Mouse (Mus musculus) MEL (cell line): ENCODE results near the gene Ttc24. TPM values are rescaled to one million over a fixed set of nuclear protein-coding genes. Genes with fewer than 3 reads are reported as not detected.

Experiments used
- DNase-seq: peaks from one replicate; pipeline ENCODE4 v3.0.0; 2011; ENCODE audit warnings: low read depth, low spot score
- H3K27ac ChIP-seq: 2 replicates; pipeline ENCODE4 v1.5.1; 2012; ENCODE audit warnings: low read depth, mild to moderate bottlenecking, control low read depth, low read length, moderate library complexity; ENCODE audit not compliant: control insufficient read depth
- H3K27me3 ChIP-seq, 2 experiments: fragments of 150-350 bp in 1 of 2; sonication (generic) in 1 of 2; 2 replicates each; pipeline ENCODE4 v1.6.1; 2012; ENCODE audit warnings: low read length in 2 of 2, mild to moderate bottlenecking in 2 of 2, improper control_type of control experiment in 1 of 2, moderate library complexity in 1 of 2; ENCODE audit not compliant: insufficient read depth in 2 of 2, control insufficient read depth in 1 of 2
- H3K36me3 ChIP-seq, 2 experiments: 2 replicates each; pipeline ENCODE4 v1.6.1; 2012 to 2014; ENCODE audit warnings: low read length in 2 of 2, improper control_type of control experiment in 1 of 2, inconsistent platforms in 1 of 2, mild to moderate bottlenecking in 1 of 2; ENCODE audit not compliant: insufficient read depth in 2 of 2, control insufficient read depth in 1 of 2
- H3K4me1 ChIP-seq, 2 experiments: fragments of 150-350 bp in 1 of 2; sonication (generic) in 1 of 2; 2 replicates each; pipeline ENCODE4 v1.6.1; 2012; ENCODE audit warnings: low read length in 2 of 2, improper control_type of control experiment in 1 of 2, mild to moderate bottlenecking in 1 of 2; ENCODE audit not compliant: insufficient read depth in 2 of 2, control insufficient read depth in 1 of 2
- H3K4me3 ChIP-seq, 2 experiments: fragments of 150-350 bp in 1 of 2; sonication (generic) in 1 of 2; 2 replicates each; pipeline ENCODE4 v1.5.1; 2012; ENCODE audit warnings: low read depth in 2 of 2, low read length in 2 of 2, mild to moderate bottlenecking in 2 of 2, moderate library complexity in 2 of 2, control low read depth in 1 of 2, improper control_type of control experiment in 1 of 2; ENCODE audit not compliant: control insufficient read depth in 1 of 2, insufficient read depth in 1 of 2
- H3K79me2 ChIP-seq: 2 replicates; pipeline ENCODE4 v1.6.1; 2012; ENCODE audit warnings: mild to moderate bottlenecking, low read length, moderate library complexity; ENCODE audit not compliant: control insufficient read depth, poor library complexity, insufficient read depth
- H3K9ac ChIP-seq: 2 replicates; pipeline ENCODE4 v1.6.1; 2012; ENCODE audit warnings: low read depth, mild to moderate bottlenecking, control low read depth, low read length, moderate library complexity; ENCODE audit not compliant: control insufficient read depth, poor library complexity, severe bottlenecking
- H3K9me3 ChIP-seq: fragments of 150-350 bp; sonication (generic); replicated peaks from 2 replicates; pipeline ENCODE4 v1.6.1; 2012; ENCODE audit warnings: mild to moderate bottlenecking, low read length, improper control_type of control experiment, moderate library complexity; ENCODE audit not compliant: insufficient read depth
- BHLHE40 ChIP-seq: IDR thresholded peaks from 2 replicates; pipeline ENCODE4 v1.6.1; 2012; ENCODE audit warnings: low read depth, mild to moderate bottlenecking, inconsistent platforms, low read length, improper control_type of control experiment, borderline replicate concordance
- CHD2 ChIP-seq: IDR thresholded peaks from 2 replicates; pipeline ENCODE4 v1.6.1; 2011; ENCODE audit warnings: low read length, improper control_type of control experiment
- CTCF ChIP-seq, 3 experiments: IDR thresholded peaks in 2 of 3; conservative IDR thresholded peaks in 1 of 3; 2 replicates each; pipeline ENCODE4 v1.5.1; 2011 to 2012; ENCODE audit warnings: low read length in 3 of 3, low read depth in 2 of 3, mild to moderate bottlenecking in 2 of 3, improper control_type of control experiment in 1 of 3, inconsistent platforms in 1 of 3, mixed read lengths in 1 of 3, moderate library complexity in 1 of 3; ENCODE audit not compliant: control insufficient read depth in 1 of 3, insufficient read depth in 1 of 3, poor library complexity in 1 of 3, severe bottlenecking in 1 of 3
- E2F4 ChIP-seq: IDR thresholded peaks from 2 replicates; pipeline ENCODE4 v1.6.1; 2011; ENCODE audit warnings: low read depth, low read length, improper control_type of control experiment, borderline replicate concordance
- EP300 ChIP-seq, 2 experiments: IDR thresholded peaks; 2 replicates each; pipeline ENCODE4 v1.6.1; 2011; ENCODE audit warnings: improper control_type of control experiment in 2 of 2, low read length in 2 of 2, low read depth in 1 of 2, mild to moderate bottlenecking in 1 of 2
- ETS1 ChIP-seq: IDR thresholded peaks from 2 replicates; pipeline ENCODE4 v1.6.1; 2012; ENCODE audit warnings: low read depth, mild to moderate bottlenecking, inconsistent platforms, low read length, improper control_type of control experiment, moderate library complexity
- GABPA ChIP-seq: IDR thresholded peaks from 2 replicates; pipeline ENCODE4 v1.6.1; 2012; ENCODE audit warnings: low read depth, mild to moderate bottlenecking, inconsistent platforms, low read length, improper control_type of control experiment, moderate library complexity
- HCFC1 ChIP-seq: IDR thresholded peaks from 2 replicates; pipeline ENCODE4 v1.6.1; 2012; ENCODE audit warnings: low read depth, mild to moderate bottlenecking, inconsistent platforms, low read length, improper control_type of control experiment, moderate library complexity
- JUND ChIP-seq: IDR thresholded peaks from 2 replicates; pipeline ENCODE4 v1.6.1; 2011; ENCODE audit warnings: low read depth, mild to moderate bottlenecking, improper control_type of control experiment, low read length
- MAFK ChIP-seq: IDR thresholded peaks from 2 replicates; pipeline ENCODE4 v1.6.1; 2011; ENCODE audit warnings: low read depth, mild to moderate bottlenecking, low read length, improper control_type of control experiment, borderline replicate concordance
- MAX ChIP-seq: IDR thresholded peaks from 2 replicates; pipeline ENCODE4 v1.6.1; 2011; ENCODE audit warnings: low read length, improper control_type of control experiment
- MEF2A ChIP-seq: IDR thresholded peaks from 2 replicates; pipeline ENCODE4 v1.6.1; 2014; ENCODE audit warnings: low read depth, mild to moderate bottlenecking, inconsistent platforms, low read length, improper control_type of control experiment; ENCODE audit not compliant: poor library complexity, insufficient replicate concordance, severe bottlenecking; ENCODE audit errors: extremely low read depth
- MYC ChIP-seq: IDR thresholded peaks from 2 replicates; pipeline ENCODE4 v1.6.1; 2011; ENCODE audit warnings: low read depth, mild to moderate bottlenecking, low read length, improper control_type of control experiment, moderate library complexity
- NELFE ChIP-seq: IDR thresholded peaks from 2 replicates; pipeline ENCODE4 v1.6.1; 2011; ENCODE audit warnings: low read depth, low read length, improper control_type of control experiment
- POLR2A ChIP-seq, 2 experiments: IDR thresholded peaks; 2 replicates each; pipeline ENCODE4 v1.6.1; 2011 to 2012; ENCODE audit warnings: low read length in 2 of 2, mild to moderate bottlenecking in 2 of 2, control low read depth in 1 of 2, improper control_type of control experiment in 1 of 2, low read depth in 1 of 2, moderate library complexity in 1 of 2; ENCODE audit not compliant: control insufficient read depth in 1 of 2, insufficient read depth in 1 of 2, poor library complexity in 1 of 2
- POLR2AphosphoS2 ChIP-seq: IDR thresholded peaks from 2 replicates; pipeline ENCODE4 v1.6.1; 2011; ENCODE audit warnings: low read length, improper control_type of control experiment
- RAD21 ChIP-seq: IDR thresholded peaks from 2 replicates; pipeline ENCODE4 v1.6.1; 2011; ENCODE audit warnings: mild to moderate bottlenecking, low read depth, low read length, improper control_type of control experiment
- RCOR1 ChIP-seq: IDR thresholded peaks from 2 replicates; pipeline ENCODE4 v1.6.1; 2012; ENCODE audit warnings: low read depth, mild to moderate bottlenecking, inconsistent platforms, low read length, improper control_type of control experiment
- TAL1 ChIP-seq: IDR thresholded peaks from 2 replicates; pipeline ENCODE4 v1.6.1; 2012; ENCODE audit warnings: mild to moderate bottlenecking, inconsistent platforms, low read length, moderate library complexity, mixed read lengths
- TBP ChIP-seq: IDR thresholded peaks from 2 replicates; pipeline ENCODE4 v1.8.0; 2011; ENCODE audit warnings: low read depth, low read length, improper control_type of control experiment
- TCF12 ChIP-seq: IDR thresholded peaks from 2 replicates; pipeline ENCODE4 v1.6.1; 2014; ENCODE audit warnings: low read depth, mild to moderate bottlenecking, inconsistent platforms, low read length, improper control_type of control experiment, moderate library complexity
- UBTF ChIP-seq: IDR thresholded peaks from 2 replicates; pipeline ENCODE4 v1.6.1; 2012; ENCODE audit warnings: low read depth, mild to moderate bottlenecking, inconsistent platforms, low read length, improper control_type of control experiment, moderate library complexity, borderline replicate concordance; ENCODE audit not compliant: insufficient read depth
- USF1 ChIP-seq: IDR thresholded peaks from 2 replicates; pipeline ENCODE4 v1.6.1; 2014; ENCODE audit warnings: low read depth, mild to moderate bottlenecking, inconsistent platforms, low read length, improper control_type of control experiment, moderate library complexity
- USF2 ChIP-seq, 2 experiments: IDR thresholded peaks; 2 replicates each; pipeline ENCODE4 v1.6.1; 2011 to 2012; ENCODE audit warnings: improper control_type of control experiment in 2 of 2, low read length in 2 of 2, borderline replicate concordance in 1 of 2, inconsistent platforms in 1 of 2, low read depth in 1 of 2, mild to moderate bottlenecking in 1 of 2; ENCODE audit not compliant: insufficient read depth in 1 of 2
- ZNF384 ChIP-seq: IDR thresholded peaks from 2 replicates; pipeline ENCODE4 v1.6.1; 2012; ENCODE audit warnings: low read depth, mild to moderate bottlenecking, inconsistent platforms, low read length, improper control_type of control experiment
- polyA plus RNA-seq, 2 experiments: library from polyadenylated mRNA; stranded (reverse) in 1 of 2; unstranded in 1 of 2; fragments of >175 nt in 1 of 2; fragments of >200 nt in 1 of 2; gene quantifications; 2 replicates each; pipeline versions ENCODE4 v1.2.1 to v1.2.4; 2012; ENCODE audit warnings: low replicate concordance in 2 of 2, low read depth in 1 of 2; ENCODE audit not compliant: insufficient read length in 2 of 2, insufficient read depth in 1 of 2, missing spikeins in 1 of 2
- total RNA-seq: library from RNA; depleted of rRNA; stranded (reverse); fragments of 300-350 nt; gene quantifications from 2 replicates; pipeline ENCODE4 v1.2.3, GENCODE M21; 2012

Gene Ttc24
- total and polyA plus RNA-seq, 3 experiments = not detected

- Histone ChIP-seq H3K4me3 (peak overlapping the region; percentile 69 to 75), H3K36me3 (peaks cover 0 to 4% of the 10 kb centered on the region in 2 experiments; a peak in 2 of 4 replicates), H3K27ac (no peak overlapping the region), H3K4me1 (peaks cover 3 to 10% of the 10 kb centered on the region in 2 experiments), H3K9me3 (no peaks in the 10 kb centered on the region), H3K9ac (peak overlapping the region; percentile 68), H3K27me3 (peaks cover 5 to 6% of the 10 kb centered on the region in 2 experiments), H3K79me2 (peaks cover 13% of the 10 kb centered on the region)
- DNase-seq = peak; percentile 82
- TF ChIP-seq JUND (no peak), EP300 (IDR thresholded peaks at IDR 0.05; ENCODE audit: low read depth in 1 of 2, low read length in 2 of 2) (no peak), USF1 (0 out of 2 replicates have a peak, but pooled peaks have one; percentile 2), ETS1 (0 out of 2 replicates have a peak, but pooled peaks have one; percentile 21), POLR2A (IDR thresholded peaks at IDR 0.05; ENCODE audit: control insufficient read depth in 1 of 2, insufficient read depth in 1 of 2, low read depth in 1 of 2, low read length in 2 of 2, poor library complexity in 1 of 2) (0 out of 4 replicates have a peak, but pooled peaks of 1 of the 2 experiments have one; percentile 29), CHD2 (no peak), ZNF384 (no peak), UBTF (no peak), HCFC1 (no peak), TAL1 (no peak), E2F4 (no peak), NELFE (no peak), TCF12 (no peak), RCOR1 (no peak)
- TF ChIP-seq, all 39 proteins: peak for 3
Observed at GRCm38 (mm10) chr3:88082663-88083062, 4.6 kb upstream of the Ttc24 start.

GRCm38 (mm10) chr3:88082224-88082618, 4.1 kb upstream of the Ttc24 start:
- H3K9me3 ChIP-seq = no peaks in the 10 kb centered on the region
- H3K36me3 ChIP-seq = peaks cover 0 to 4% of the 10 kb centered on the region in 2 experiments; a peak in 2 of 4 replicates
- peak overlapping the region; percentile 68 for H3K9ac ChIP-seq
- peaks cover 13% of the 10 kb centered on the region for H3K79me2 ChIP-seq
- peaks cover 10% of the 10 kb centered on the region in 2 experiments for H3K27me3 ChIP-seq
- no peak overlapping the region for H3K27ac ChIP-seq
- peaks cover 3 to 10% of the 10 kb centered on the region in 2 experiments for H3K4me1 ChIP-seq
- DNase-seq = peak; percentile 55
- TF ChIP-seq GABPA (no peak), TBP (peak; percentile 1; the same call in 1 of the 2 replicates), USF1 (0 out of 2 replicates have a peak, but pooled peaks have one; percentile 1), EP300 (IDR thresholded peaks at IDR 0.05; ENCODE audit: low read depth in 1 of 2, low read length in 2 of 2) (no peak), ZNF384 (no peak), MEF2A (no peak), BHLHE40 (no peak), TAL1 (no peak), POLR2AphosphoS2 (no peak), MYC (no peak; the same call in 1 of the 2 replicates), MAFK (no peak), CTCF (IDR thresholded peaks at IDR 0.05 in 2 of 3, conservative IDR thresholded peaks at IDR 0.05 in 1 of 3; ENCODE audit: control insufficient read depth in 1 of 3, insufficient read depth in 1 of 3, low read depth in 2 of 3, low read length in 3 of 3, poor library complexity in 1 of 3, severe bottlenecking in 1 of 3) (no peak), RAD21 (no peak), JUND (no peak), USF2 (IDR thresholded peaks at IDR 0.05; ENCODE audit: borderline replicate concordance in 1 of 2, insufficient read depth in 1 of 2, low read depth in 1 of 2, low read length in 2 of 2) (no peak), CHD2 (no peak), MAX (no peak)
- H3K4me3 ChIP-seq = peak overlapping the region; percentile 69 to 75
